Mouse (Mus musculus) gastrocnemius, postnatal 14 days (tissue): Measurements from ENCODE around the gene Ackr3. TPM values are rescaled to one million over a fixed set of nuclear protein-coding genes. Genes with fewer than 3 reads are reported as not detected.

Experiments
- DNase-seq: peaks from one replicate; pipeline ENCODE4 v3.0.0; 2021; ENCODE audit warnings: mixed read lengths
- intact Hi-C: fragments of 180-260 bp; cut with DNase I; formaldehyde crosslinking; loops from one replicate; pipeline ENCODE4 v1.15.1; 2025; ENCODE audit warnings: low total_unique reads
- long read RNA-seq, 2 experiments: library from polyadenylated mRNA; stranded (forward); transcript quantifications; one replicate each; pipeline ENCODE4 v2.0.0; 2021
- total RNA-seq, 2 experiments: library from RNA; stranded (reverse); gene quantifications; 2 replicates each; pipeline ENCODE4 v1.2.3; 2021

Ackr3 gene
- total RNA-seq, result 10 to 100 TPM; 14.1 to 16.2 TPM
- long read RNA-seq, experiment 1, transcript Ackr3-201 (2 exons, 3,065 nt), result major isoform, 22 of 24 reads
- long read RNA-seq, experiment 1, partial matches to known transcripts, result 0 of 24 reads
- long read RNA-seq, experiment 1, other reads (novel, unspliced or antisense), result 2 of 24 reads
- long read RNA-seq, experiment 2, transcript Ackr3-201 (2 exons, 3,065 nt), result major isoform, 23 of 25 reads
- long read RNA-seq, experiment 2, partial matches to known transcripts, result 0 of 25 reads
- long read RNA-seq, experiment 2, other reads (novel, unspliced or antisense), result 2 of 25 reads

GRCm38 (mm10) chr1:90203783-90204690 is at the start of gene Ackr3:
TSS of gene Ackr3 (plus strand) at chr1:90203980.
- intact Hi-C loops, result loop anchor here (5.0 to 10.0 kb wide), 2 partner anchors 147 to 381 kb away; no protein-coding TSS in a partner anchor
- peak; percentile 86 for DNase-seq

GRCm38 (mm10) chr1:90156589-90156988 is 47.2 kb upstream of the Ackr3 start:
- DNase-seq, result no peak
- intact Hi-C loops, result no loop called here

DNA sequence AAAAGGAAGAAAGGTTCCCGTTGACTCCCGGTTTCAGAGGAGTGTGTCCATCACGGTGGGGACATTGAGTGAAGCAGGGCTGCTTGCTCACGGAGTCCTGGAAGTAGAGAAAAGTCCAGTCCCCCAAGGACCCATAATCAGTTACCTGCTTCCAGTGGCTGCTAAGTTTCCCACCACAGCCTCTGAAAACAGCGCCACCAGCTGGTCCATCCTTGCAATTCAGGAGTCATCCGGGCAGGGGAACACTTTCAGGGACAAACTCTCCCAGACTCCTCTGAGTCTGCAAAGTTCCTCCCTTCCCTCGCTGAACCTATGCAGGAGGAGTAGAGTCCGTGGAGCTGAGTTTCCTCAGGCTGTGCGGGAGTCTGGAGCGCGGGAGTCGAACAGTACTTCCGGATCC is 43.9 kb upstream of the Ackr3 start:
- DNase-seq, result no peak
- intact Hi-C loops, result no loop called here

DNA sequence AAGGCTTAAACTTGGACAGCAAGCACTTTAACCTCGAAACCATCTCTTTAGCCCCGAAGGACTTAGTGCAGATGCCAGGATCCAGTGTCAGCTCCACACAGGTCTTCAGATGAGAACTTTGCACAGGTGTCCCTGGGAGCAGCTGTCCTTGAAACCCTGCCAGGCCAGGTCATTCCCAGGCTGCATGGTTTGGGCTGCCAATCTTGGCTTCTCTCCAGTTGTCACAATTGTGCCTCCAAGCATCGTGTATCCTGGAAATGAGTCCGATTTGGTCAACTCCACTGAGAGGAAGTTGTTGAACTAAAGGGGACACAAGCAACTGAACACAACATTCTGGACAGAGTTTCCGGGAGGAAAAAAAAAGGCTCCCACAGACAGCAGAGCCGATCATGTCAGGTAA is 42.2 kb upstream of the Ackr3 start:
- DNase-seq, result peak; percentile 21
- intact Hi-C loops, result no loop called here

DNA sequence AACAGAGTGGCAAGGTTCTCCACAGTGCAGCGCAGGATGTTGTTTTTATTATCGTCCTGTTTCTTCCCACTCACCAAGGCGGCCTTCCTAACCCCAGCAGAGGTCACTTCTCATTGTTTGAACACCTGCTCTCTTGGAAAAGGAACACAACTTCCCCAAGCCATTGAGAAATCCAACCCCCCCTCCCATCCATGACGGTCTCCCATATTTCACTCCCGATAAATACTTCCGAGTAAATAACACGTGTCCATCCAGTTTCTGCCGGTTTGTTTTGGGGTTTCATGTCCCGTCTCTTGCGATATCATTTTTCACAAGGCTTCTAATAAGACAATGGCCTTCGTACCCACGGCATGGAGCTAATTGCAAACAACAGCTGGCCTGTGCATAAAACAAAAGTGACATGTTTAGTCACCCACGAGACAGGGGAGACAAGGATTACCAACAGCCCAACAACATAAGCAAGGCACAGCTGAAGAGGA is 41.4 kb upstream of the Ackr3 start:
- intact Hi-C loops, result no loop called here

DNA sequence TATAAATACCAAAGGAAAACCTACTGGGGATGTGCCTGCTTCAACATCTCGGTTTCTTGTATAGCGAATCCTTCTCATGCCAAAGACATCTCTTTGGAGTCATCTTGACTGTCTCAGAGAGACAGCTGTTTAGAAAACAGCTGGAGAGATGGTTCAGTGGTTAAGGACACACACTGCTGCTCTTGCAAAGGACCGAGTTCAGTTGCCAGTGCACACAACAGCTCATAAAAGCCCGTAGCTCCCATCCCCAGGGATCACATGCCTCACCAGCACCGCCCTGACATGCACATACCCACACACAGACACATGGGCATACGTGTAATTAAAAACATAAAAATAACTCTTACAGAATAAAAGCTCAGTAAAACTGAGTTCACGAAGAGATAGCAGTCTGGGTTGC is 40.6 kb upstream of the Ackr3 start:
- DNase-seq, result no peak
- intact Hi-C loops, result no loop called here

More for the DNA sequence above, 41.4 kb upstream of the Ackr3 start:
- DNase-seq, result no peak

GRCm38 (mm10) chr1:90164319-90164718 is 39.5 kb upstream of the Ackr3 start:
- peak; percentile 8 for DNase-seq
- intact Hi-C loops, result no loop called here

GRCm38 (mm10) chr1:90174338-90174737 is 29.4 kb upstream of the Ackr3 start:
- intact Hi-C loops, result no loop called here

DNA sequence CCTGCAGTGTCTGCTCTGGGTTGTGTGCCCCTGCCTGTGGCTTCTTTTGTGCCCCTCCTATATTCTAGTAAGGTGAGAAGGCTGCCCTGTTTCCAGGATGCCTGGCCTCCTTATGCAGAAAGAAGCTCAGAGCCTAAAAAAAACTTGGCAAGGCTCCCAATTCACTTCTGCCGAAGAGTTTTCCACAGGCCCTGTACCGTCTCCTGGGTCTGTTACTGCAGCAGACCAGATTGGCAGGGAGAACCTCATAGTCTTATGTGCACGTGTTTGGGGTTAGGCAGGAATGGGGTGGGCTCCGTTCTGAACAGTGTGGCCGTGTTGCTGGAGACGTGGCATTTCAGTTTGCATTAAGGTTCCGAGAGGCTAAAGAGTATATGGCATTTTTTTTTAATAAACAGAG is 27.6 kb upstream of the Ackr3 start:
- intact Hi-C loops, result no loop called here
- no peak for DNase-seq

More at GRCm38 (mm10) chr1:90174338-90174737, 29.4 kb upstream of the Ackr3 start:
- DNase-seq, result no peak

GRCm38 (mm10) chr1:90177565-90177964 is 26.2 kb upstream of the Ackr3 start:
- intact Hi-C loops, result no loop called here
- DNase-seq, result no peak

GRCm38 (mm10) chr1:90177978-90178377 is 25.8 kb upstream of the Ackr3 start:
- intact Hi-C loops, result no loop called here
- DNase-seq, result no peak

GRCm38 (mm10) chr1:90180479-90180878 is 23.3 kb upstream of the Ackr3 start:
- intact Hi-C loops, result loop anchor here (10.0 kb wide), 1 partner anchor 86 kb away; no protein-coding TSS in a partner anchor
- no peak for DNase-seq

- intact Hi-C loops, result loop anchor here (10.0 kb wide), 1 partner anchor 86 kb away; no protein-coding TSS in a partner anchor
- DNase-seq, result no peak
These were observed 22.6 kb upstream of the Ackr3 start for GRCm38 (mm10) chr1:90180966-90181699.

GRCm38 (mm10) chr1:90182521-90182920 is 21.3 kb upstream of the Ackr3 start:
- intact Hi-C loops, result loop anchor here (10.0 kb wide), 1 partner anchor 88 kb away; no protein-coding TSS in a partner anchor
- DNase-seq, result no peak

- intact Hi-C loops, result loop anchor here (10.0 kb wide), 1 partner anchor 89 kb away; no protein-coding TSS in a partner anchor
- DNase-seq, result no peak
These were observed 20.2 kb upstream of the Ackr3 start for GRCm38 (mm10) chr1:90183602-90184001.

GRCm38 (mm10) chr1:90186173-90186572 is 17.6 kb upstream of the Ackr3 start:
- DNase-seq, result no peak
- intact Hi-C loops, result loop anchor here (10.0 kb wide), 1 partner anchor 91 kb away; no protein-coding TSS in a partner anchor

DNA sequence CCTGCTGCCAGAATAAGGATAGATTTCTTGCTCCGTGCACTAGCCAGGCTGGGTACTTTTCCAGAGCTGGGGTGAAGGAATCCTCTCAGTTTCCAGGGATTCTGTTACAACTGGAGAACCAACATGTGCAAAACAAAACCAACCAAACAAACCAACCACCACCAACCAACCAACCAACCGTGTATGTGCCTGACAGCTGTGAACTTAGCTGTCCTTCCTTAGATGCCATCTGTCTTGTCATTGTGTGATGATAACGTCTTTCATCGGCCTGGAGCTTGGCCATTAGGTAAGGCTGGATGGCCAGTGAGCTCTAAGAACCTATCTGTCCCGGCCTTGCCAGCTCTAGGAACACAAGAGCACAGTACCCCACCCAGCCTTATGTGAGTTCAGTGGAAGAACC is 16.9 kb upstream of the Ackr3 start:
- intact Hi-C loops, result loop anchor here (10.0 kb wide), 1 partner anchor 92 kb away; no protein-coding TSS in a partner anchor
- DNase-seq, result no peak

GRCm38 (mm10) chr1:90189046-90189445 is 14.7 kb upstream of the Ackr3 start:
- no peak for DNase-seq
- intact Hi-C loops, result loop anchor here (10.0 kb wide), 1 partner anchor 94 kb away; no protein-coding TSS in a partner anchor

GRCm38 (mm10) chr1:90201246-90201645 is 2.5 kb upstream of the Ackr3 start:
- peak; percentile 22 for DNase-seq
- intact Hi-C loops, result loop anchor here (5.0 to 10.0 kb wide), 2 partner anchors 144 to 384 kb away; no protein-coding TSS in a partner anchor
